Mouse (Mus musculus) midbrain, embryonic 11.5 days (tissue): ENCODE measurements at regions not wholly inside any gene's neighbourhood (a gene's known extent, or its start where the extent isn't known, plus 50 kb on each side); places are given as distances from the start of the nearest gene placed in this dataset.

Source experiments
- ATAC-seq: fragments of 200-750 bp; cut with Nextera tagmentation; 2 replicates; pipeline ENCODE4 v1.8.0; 2017; ENCODE audit warnings: moderate TSS enrichment, moderate library complexity; ENCODE audit not compliant: low FRiP score
- DNase-seq: peaks from one replicate; pipeline ENCODE4 v3.0.0; 2015; ENCODE audit warnings: low spot score; ENCODE audit errors: missing footprints
- H3K27ac ChIP-seq: fragments of 300-500 bp; sonication (generic); 2 replicates; pipeline ENCODE4 v1.5.1; 2014; ENCODE audit warnings: low read depth, low read length
- H3K27me3 ChIP-seq: fragments of 300-500 bp; sonication (generic); 2 replicates; pipeline ENCODE4 v1.6.1; 2014; ENCODE audit warnings: mild to moderate bottlenecking, low read length, moderate library complexity, mixed read lengths; ENCODE audit not compliant: control insufficient read depth, insufficient read depth
- H3K36me3 ChIP-seq: fragments of 300-500 bp; sonication (generic); 2 replicates; pipeline ENCODE4 v1.6.1; 2014; ENCODE audit warnings: mild to moderate bottlenecking, low read length, moderate library complexity, mixed read lengths; ENCODE audit not compliant: control insufficient read depth, insufficient read depth
- H3K4me1 ChIP-seq: fragments of 300-500 bp; sonication (generic); 2 replicates; pipeline ENCODE4 v1.6.1; 2014; ENCODE audit warnings: low read length; ENCODE audit not compliant: control insufficient read depth, insufficient read depth
- H3K4me2 ChIP-seq: fragments of 300-500 bp; sonication (generic); 2 replicates; pipeline ENCODE4 v1.6.1; 2014; ENCODE audit warnings: mild to moderate bottlenecking, moderate library complexity
- H3K4me3 ChIP-seq: fragments of 300-500 bp; sonication (generic); 2 replicates; pipeline ENCODE4 v1.5.1; 2014; ENCODE audit warnings: low read depth, low read length
- H3K9ac ChIP-seq: fragments of 300-500 bp; sonication (generic); 2 replicates; pipeline ENCODE4 v1.6.1; 2014; ENCODE audit warnings: low read length
- H3K9me3 ChIP-seq: fragments of 300-500 bp; sonication (generic); 2 replicates; pipeline ENCODE4 v1.6.1; 2016; ENCODE audit warnings: low read length; ENCODE audit not compliant: control insufficient read depth
- WGBS: fragments of 180-500 bp; shearing (Covaris S2); extraction: QIAGEN DNeasy Blood & Tissue Kit; methylation state at CpG from one replicate; pipeline ENCODE4 v1.1.7; 2014; 5-methylcytosine and 5-hydroxymethylcytosine counted together

DNA sequence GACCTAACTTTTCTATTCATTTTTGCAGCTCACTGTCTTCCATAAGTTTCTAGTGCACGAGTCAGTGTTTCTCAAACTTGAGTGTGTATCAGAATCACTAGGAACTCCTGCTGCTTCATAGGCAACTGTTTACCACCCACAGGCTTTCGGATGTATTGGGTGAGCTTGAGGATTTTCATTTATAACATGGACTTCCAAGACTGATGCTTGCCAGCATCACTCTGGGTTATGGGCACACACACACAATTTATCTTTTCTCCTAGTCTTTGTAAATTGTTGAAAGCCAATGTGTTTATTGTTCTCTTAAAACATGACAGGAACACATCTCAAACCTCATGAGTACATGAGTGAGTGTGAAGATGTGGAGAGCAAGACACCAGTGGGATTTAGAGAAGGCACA, 137.0 kb upstream of the Ghitm start:
- Histone ChIP-seq H3K27me3 (no peaks in the 10 kb centered on the region), H3K9ac (no peak overlapping the region), H3K4me3 (no peak overlapping the region), H3K4me2 (no peak overlapping the region), H3K36me3 (no peaks in the 10 kb centered on the region), H3K27ac (no peak overlapping the region), H3K4me1 (peaks cover 10% of the 10 kb centered on the region), H3K9me3 (no peaks in the 10 kb centered on the region)
- 78% methylated on average over 2 of the region's 2 CpGs for WGBS
- DNase-seq (no peak), ATAC-seq (no peak)

DNA sequence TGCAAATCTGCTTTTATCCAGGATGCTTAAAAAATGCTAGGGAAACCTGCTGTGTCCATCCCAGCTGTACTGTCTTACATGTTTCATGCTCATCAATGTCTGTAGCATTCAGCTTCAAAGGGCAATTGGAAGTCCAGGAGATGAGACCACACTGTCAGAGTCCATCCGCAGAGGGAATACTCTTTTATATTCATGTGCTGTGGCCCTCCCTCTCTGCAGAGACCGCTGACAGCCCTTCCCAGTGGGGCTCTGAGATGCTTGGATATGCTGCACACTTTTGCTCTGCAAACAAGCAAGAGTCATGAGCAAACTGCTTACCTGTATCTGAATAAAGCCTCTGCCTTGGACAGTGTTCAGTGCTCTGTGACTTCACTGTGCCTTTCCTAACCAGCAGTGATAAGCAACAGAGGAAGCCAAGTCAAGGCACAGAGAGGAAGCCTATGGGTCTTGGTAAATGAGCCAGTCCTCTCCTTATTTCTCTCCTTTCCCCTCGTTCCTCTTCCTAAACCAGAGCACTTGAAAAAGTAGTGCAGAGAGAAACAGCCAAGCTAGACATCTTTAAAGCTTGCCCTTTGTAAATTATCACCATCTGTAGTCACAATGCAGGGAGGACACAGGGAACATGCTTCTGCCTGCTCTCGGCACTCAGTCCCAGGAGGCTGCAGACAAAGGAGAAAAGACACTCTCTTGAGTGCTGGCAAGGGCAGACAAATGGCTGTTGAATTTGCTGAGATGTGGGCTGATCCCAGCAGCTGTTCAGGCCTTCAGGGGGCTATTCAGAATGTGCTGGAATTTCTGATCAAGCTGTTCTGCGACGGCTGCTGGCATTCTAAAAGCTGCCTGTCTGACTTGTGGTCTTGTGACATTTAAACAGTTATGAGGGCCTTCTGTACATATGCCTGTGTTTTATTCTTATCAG, 136.2 kb upstream of the Ghitm start:
- H3K9ac ChIP-seq: no peak overlapping the region
- peak; percentile 87 for DNase-seq
- 17% methylated on average over 6 of the region's 6 CpGs for WGBS
- no peaks in the 10 kb centered on the region for H3K36me3 ChIP-seq
- ATAC-seq: peak; percentile 77
- H3K9me3 ChIP-seq: no peaks in the 10 kb centered on the region
- no peaks in the 10 kb centered on the region for H3K27me3 ChIP-seq
- no peak overlapping the region for H3K4me2 ChIP-seq
- H3K27ac ChIP-seq: peak overlapping the region; percentile 26; the same call in 1 of the 2 replicates
- H3K4me3 ChIP-seq: no peak overlapping the region
- H3K4me1 ChIP-seq: peaks cover 10% of the 10 kb centered on the region

DNA sequence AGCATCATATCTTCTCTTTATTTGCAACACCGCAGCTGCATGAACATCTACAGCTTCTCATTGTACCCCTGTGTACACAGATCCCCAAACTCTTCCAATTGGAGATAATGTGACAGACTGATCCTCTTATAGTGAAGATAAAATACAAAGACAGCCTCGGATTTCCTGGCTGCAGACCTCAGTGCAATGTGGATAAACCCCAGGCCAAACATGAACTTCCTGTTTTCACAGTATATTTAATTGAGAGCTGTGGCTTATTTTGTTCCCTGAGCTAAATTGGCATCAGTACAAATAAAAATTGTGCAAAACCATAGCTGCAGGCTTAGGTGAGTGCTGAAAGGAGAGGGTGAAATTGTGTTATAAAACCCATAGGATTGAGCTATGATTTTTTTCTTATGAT, 134.8 kb upstream of the Ghitm start:
- no peak overlapping the region for H3K9ac ChIP-seq
- H3K4me3 ChIP-seq: no peak overlapping the region
- ATAC-seq (no peak), DNase-seq (no peak)
- H3K36me3 ChIP-seq: no peaks in the 10 kb centered on the region
- peaks cover 10% of the 10 kb centered on the region for H3K4me1 ChIP-seq
- WGBS: 59% methylated on average over 2 of the region's 2 CpGs
- H3K27ac ChIP-seq: no peak overlapping the region
- H3K9me3 ChIP-seq: no peaks in the 10 kb centered on the region
- H3K4me2 ChIP-seq: no peak overlapping the region
- H3K27me3 ChIP-seq: no peaks in the 10 kb centered on the region

DNA sequence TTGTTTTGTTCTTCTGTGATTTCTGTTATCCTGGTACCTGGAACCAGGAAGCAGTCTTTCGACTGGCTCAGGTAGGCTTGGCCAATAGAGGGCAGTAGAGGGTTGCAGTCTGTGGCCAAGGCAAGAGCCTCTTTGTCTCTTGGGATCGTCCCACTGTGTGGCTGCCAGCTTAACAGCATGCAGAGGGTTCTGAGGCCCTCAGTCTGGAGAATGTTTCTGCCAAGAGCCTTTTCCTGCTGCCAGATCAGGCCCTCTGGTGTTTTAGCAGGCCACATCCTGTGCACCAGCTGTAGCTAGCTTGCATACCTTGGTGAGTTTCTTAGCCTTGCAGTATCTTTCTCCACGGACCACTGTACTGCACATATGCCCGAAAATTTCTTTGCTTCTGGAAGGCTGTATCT, 103.6 kb upstream of the Ghitm start:
- 40% methylated on average over 4 of the region's 4 CpGs for WGBS
- Histone ChIP-seq H3K4me1 (no peaks in the 10 kb centered on the region), H3K4me3 (no peak overlapping the region), H3K9me3 (no peaks in the 10 kb centered on the region), H3K36me3 (no peaks in the 10 kb centered on the region), H3K9ac (0 out of 2 replicates have a peak overlapping the region, but pooled peaks have one; percentile 6), H3K27me3 (no peaks in the 10 kb centered on the region), H3K4me2 (no peak overlapping the region), H3K27ac (no peak overlapping the region)
- DNase-seq: peak; percentile 91
- ATAC-seq: peak; percentile 93

DNA sequence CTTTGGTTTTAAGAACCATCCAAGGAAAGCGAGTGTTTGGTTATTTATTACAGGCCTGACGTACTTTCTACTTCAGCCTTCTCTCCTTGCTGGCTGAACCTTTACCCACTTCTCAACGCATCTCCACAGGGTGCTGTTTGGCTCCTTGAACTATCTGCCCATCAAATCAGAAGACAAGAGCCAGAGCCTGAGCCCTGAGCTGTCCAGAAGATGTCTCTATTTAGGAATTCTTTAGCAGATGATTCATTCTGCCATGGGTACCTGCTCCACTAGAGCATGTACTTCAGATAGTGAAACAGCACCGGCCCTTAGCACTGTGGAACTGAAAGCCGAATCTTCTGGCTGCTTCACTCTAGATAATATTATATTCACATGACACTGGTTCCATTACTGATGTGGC, 102.1 kb upstream of the Ghitm start:
- Histone ChIP-seq H3K27ac (no peak overlapping the region), H3K9me3 (no peaks in the 10 kb centered on the region), H3K9ac (no peak overlapping the region), H3K4me2 (no peak overlapping the region), H3K27me3 (no peaks in the 10 kb centered on the region), H3K4me1 (no peaks in the 10 kb centered on the region), H3K36me3 (no peaks in the 10 kb centered on the region), H3K4me3 (no peak overlapping the region)
- ATAC-seq (peak; percentile 38; the same call in 1 of the 2 replicates), DNase-seq (no peak)
- 60% methylated on average over 5 of the region's 5 CpGs for WGBS

DNA sequence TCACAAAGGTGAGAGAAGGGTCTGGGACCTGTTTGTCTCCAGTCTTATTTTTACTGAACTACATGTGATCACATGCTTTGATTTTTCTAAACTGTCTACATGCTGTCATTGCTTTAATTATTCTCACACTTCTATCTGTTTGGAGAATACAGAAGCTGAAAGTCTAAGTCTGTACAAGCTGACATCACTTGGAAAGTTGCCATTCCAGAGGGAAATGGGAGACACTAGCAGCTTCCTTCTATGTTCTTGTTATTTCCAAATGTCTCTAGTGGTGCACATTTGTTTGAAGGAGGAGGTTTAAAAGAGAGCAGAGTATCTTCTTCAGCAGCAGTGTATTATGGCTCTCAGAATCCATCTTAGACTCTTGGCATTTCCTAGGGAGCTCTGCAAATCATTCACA, 73.2 kb upstream of the Ghitm start:
- ATAC-seq (no peak), DNase-seq (no peak)
- no peaks in the 10 kb centered on the region for H3K27me3 ChIP-seq
- no peaks in the 10 kb centered on the region for H3K36me3 ChIP-seq
- H3K9ac ChIP-seq: no peak overlapping the region
- no peak overlapping the region for H3K27ac ChIP-seq
- no peaks in the 10 kb centered on the region for H3K9me3 ChIP-seq
- no peaks in the 10 kb centered on the region for H3K4me1 ChIP-seq
- H3K4me3 ChIP-seq: no peak overlapping the region
- H3K4me2 ChIP-seq: no peak overlapping the region

DNA sequence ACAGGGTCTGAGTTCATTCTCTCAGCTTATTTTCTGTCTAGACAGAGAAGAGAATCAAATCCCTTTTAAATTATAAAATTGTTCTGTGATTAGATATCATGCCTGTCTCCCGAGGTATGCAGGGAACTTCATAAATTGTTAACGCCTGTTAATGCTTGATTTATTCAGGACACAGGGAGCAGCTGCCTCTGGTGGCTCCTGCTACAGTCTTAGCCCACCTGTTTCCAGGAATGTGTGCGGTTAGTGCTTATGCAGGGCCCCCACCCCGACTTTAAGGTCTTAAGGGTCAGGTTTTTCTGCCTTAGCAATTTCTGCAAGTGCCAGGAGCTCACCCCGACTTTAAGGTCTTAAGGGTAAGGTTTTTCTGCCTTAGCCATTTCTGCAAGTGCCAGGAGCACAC, 54.7 kb upstream of the Ghitm start:
- DNase-seq (no peak), ATAC-seq (no peak)
- H3K36me3 ChIP-seq: no peaks in the 10 kb centered on the region
- H3K4me3 ChIP-seq: no peak overlapping the region
- no peaks in the 10 kb centered on the region for H3K9me3 ChIP-seq
- no peaks in the 10 kb centered on the region for H3K4me1 ChIP-seq
- no peaks in the 10 kb centered on the region for H3K27me3 ChIP-seq
- H3K27ac ChIP-seq: no peak overlapping the region
- no peak overlapping the region for H3K9ac ChIP-seq
- H3K4me2 ChIP-seq: no peak overlapping the region
- WGBS: 82% methylated on average over 5 of the region's 5 CpGs
